ENCODE assay signal across 26 mouse cellular contexts in the genomic region with DNA sequence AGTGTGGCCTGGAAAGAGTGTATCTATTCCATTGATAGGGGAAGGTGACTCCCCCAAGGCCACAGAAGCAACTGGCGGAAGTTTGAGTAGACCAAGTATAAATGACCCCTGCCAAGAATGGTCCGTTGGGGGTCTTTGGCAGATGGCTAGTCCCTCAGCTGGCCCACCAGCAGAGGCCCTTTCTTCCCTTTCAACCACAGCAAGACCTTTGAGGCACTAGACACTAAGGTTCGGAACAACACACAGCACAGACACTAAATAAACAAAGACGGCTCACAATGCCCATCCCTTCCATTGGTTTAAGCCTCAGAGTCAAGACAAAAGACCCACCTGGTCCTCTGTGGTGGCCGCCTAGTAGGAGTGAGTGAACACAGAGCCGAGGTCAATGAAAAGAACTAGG. TPM values are rescaled to one million over a fixed set of nuclear protein-coding genes. Genes with fewer than 3 reads are reported as not detected.
"Had no signal": no experiment of that assay in that cellular context is flagged by ENCODE, and none has a peak within 500 bp of the region (broad histone marks: within the 10 kb centered on the region; RNA-seq: fewer than 3 reads in every experiment).

No protein-coding gene starts in this region.

- H3K27ac ChIP-seq: limb, embryonic 10.5 days; limb, embryonic 13.5 days; liver, embryonic 15.5 days; lung, embryonic 15.5 days; macrophage; midbrain, embryonic 10.5 days; midbrain, embryonic 13.5 days; neural tube, embryonic 13.5 days; stomach, embryonic 15.5 days had no signal

- DNase-seq: kidney, adult 18-20 months; kidney, adult 9 months; kidney, postnatal 14 days; kidney, postnatal 4 days; layer of hippocampus, adult 9-11 months; layer of hippocampus, postnatal 36 days; liver; lung, adult 18-20 months; lung, postnatal 14 days; retina, postnatal 1 day; right cerebral cortex, postnatal 25 days; spleen, adult 18-20 months; thymus, postnatal 25 days had no signal

- H3K4me3 ChIP-seq: limb, embryonic 10.5 days; limb, embryonic 13.5 days; liver, embryonic 12.5 days; liver, embryonic 15.5 days; lung, embryonic 15.5 days; megakaryocyte, embryonic 14.5 days; midbrain, embryonic 10.5 days; midbrain, embryonic 13.5 days; myocyte; neural tube, embryonic 13.5 days; stomach, embryonic 15.5 days had no signal

RNA-seq across cellular contexts. Expression of a gene that starts 35.4 kb away (rescaled TPM):
- total RNA-seq: monocyte, adult 5-6 weeks had no signal
